Mouse (Mus musculus) splenic B cell, adult 2 months (primary cell): Measurements from ENCODE around the gene Cep70.

Experiments used
- DNase-seq: peaks from one replicate; pipeline ENCODE4 v3.0.0-alpha.2; 2011; ENCODE audit warnings: low read depth, low spot score
- H3K27me3 ChIP-seq: 2 replicates; pipeline ENCODE4 v1.6.1; 2012; ENCODE audit warnings: mild to moderate bottlenecking, low read length, moderate library complexity, mixed read lengths; ENCODE audit not compliant: control insufficient read depth, poor library complexity, insufficient read depth, severe bottlenecking
- H3K36me3 ChIP-seq: 2 replicates; pipeline ENCODE4 v1.6.1; 2012; ENCODE audit warnings: mild to moderate bottlenecking, low read length, moderate library complexity, mixed read lengths; ENCODE audit not compliant: control insufficient read depth, poor library complexity, insufficient read depth, severe bottlenecking

The Cep70 gene

GRCm38 (mm10) chr9:99340126-99340525, 97.0 kb downstream of the Cep70 start:
- H3K36me3 ChIP-seq: no peaks in the 10 kb centered on the region
- no peak for DNase-seq
- no peaks in the 10 kb centered on the region for H3K27me3 ChIP-seq

GRCm38 (mm10) chr9:99341600-99341999, 98.4 kb downstream of the Cep70 start:
- Histone ChIP-seq H3K27me3 (no peaks in the 10 kb centered on the region), H3K36me3 (no peaks in the 10 kb centered on the region)
- DNase-seq: no peak

GRCm38 (mm10) chr9:99345351-99345792, 102.2 kb downstream of the Cep70 start:
- DNase-seq: no peak

More at GRCm38 (mm10) chr9:99345351-99345792, 102.2 kb downstream of the Cep70 start:
- Histone ChIP-seq H3K27me3 (no peaks in the 10 kb centered on the region), H3K36me3 (no peaks in the 10 kb centered on the region)
